Mouse (Mus musculus) monocyte, adult 5-6 weeks (primary cell): Measurements from ENCODE around the gene Dync2li1. TPM values are rescaled to one million over a fixed set of nuclear protein-coding genes. Genes with fewer than 3 reads are reported as not detected.

Experiments used
- ATAC-seq: fragments of 153-309, 156-312 bp; replicated peaks from 2 replicates; pipeline ENCODE4 v1.8.0; 2017; ENCODE audit warnings: mild to moderate bottlenecking; ENCODE audit not compliant: low TSS enrichment, insufficient number of reproducible peaks, severe bottlenecking, poor library complexity, low FRiP score
- total RNA-seq: library from RNA; stranded (forward); fragments of 200-1000, 200-491, 200-594 nt; gene quantifications from 3 replicates; pipeline ENCODE4 v1.2.3, GENCODE M21; 2017

Gene Dync2li1
- total RNA-seq = 1.3 TPM in 1 of 3 replicates, not detected in the others

DNA sequence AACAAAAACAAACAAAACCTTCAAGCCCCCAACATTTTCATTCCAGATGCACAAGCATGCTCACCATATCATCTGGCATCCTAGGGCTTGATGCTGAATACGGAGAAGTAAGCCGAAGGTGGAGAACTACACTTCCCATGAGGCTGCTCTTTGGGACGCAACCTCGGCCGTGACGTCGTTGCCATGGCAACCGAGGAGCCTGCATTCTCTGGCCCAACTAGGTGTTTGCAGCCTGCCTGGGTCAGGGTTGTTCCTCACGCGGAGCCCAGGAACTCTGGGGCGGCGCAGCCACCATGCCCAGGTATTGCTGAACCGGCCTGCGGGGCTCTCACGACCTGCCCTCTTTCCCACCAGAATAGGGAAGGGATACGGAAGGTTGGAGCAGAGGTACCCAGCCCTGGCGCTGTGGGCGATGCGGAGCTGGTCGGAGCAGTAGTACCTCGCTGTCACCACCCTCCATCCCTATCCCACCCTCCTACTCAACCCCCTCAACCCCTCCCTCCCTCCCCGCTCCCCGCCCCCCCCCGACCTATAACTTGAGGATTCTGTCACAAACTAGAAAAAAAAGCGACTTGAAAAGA is at the start of gene Dync2li1:
TSS of gene Dync2li1 (plus strand) at position 221 of the 581 bp plus-strand sequence.
- ATAC-seq = peak; percentile 98

DNA sequence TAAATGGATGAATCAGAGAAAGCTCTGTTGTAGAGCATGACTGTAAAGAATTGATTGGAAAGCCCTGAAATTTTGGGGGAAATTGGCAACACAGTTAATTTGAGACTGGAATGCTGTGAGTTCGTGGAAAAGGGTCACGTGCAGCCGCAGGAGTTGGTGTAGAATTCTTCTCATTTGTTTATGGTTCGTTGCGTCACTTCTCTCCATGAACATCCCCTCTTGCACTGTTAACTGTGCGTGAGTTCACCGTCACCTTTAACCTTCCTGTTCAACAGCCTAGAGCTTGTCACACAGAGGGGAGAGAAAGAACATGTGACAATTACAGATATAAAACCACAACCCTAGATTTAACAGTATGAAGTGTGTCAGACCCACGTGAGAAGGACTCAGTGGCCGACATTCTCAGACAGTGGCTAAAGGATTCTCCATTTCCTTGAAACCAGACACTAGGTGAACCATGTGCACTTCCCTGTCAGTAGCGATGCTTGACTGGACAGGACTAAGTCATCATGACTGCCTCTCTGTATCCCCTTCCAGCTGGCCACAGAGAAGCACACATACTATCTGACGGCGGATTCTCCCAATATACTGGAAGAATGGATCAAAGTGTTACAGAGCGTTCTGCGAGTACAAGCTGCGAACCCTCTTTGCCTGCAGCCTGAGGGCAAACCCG is 49.5 kb upstream of the Dync2li1 start:
- ATAC-seq = no peak

DNA sequence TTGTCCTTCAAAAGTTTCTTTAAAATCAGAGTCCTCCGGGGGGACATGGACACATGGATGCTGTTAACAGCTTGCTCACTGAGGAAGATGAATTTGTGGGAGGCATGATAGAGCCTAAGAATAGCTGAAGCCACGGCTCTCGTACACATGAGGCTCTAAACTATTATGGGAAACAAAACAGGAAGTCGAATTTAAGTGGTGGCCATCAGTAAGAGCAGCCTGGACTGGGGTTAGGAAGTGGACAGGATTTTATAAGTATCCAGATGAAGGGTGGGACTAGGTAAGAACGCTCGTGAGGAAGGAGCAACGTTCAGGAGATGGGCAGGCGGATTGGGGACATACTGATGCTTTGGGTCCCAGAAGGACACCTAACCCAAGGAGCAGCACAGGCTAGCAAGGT is 47.0 kb upstream of the Dync2li1 start:
- no peak for ATAC-seq

DNA sequence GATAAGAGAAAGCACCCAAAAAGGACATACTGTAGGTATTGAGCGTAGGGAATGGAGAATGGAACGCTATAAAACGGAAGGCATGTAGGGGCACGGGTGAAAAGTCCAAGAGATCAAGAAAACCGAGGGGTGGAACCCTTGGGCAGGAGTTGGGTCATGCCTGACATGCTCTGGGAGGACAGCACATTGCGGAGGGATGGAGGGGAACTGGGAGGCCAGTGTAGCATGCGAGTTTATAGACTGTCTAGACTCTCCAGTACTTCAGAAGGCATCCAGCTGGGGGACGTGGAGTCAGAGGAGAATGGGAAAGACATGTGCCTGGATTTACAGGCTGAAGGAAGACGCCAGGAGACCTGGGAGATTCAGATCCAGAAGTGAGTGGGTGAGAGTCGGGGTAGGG is 46.5 kb upstream of the Dync2li1 start:
- ATAC-seq = no peak

DNA sequence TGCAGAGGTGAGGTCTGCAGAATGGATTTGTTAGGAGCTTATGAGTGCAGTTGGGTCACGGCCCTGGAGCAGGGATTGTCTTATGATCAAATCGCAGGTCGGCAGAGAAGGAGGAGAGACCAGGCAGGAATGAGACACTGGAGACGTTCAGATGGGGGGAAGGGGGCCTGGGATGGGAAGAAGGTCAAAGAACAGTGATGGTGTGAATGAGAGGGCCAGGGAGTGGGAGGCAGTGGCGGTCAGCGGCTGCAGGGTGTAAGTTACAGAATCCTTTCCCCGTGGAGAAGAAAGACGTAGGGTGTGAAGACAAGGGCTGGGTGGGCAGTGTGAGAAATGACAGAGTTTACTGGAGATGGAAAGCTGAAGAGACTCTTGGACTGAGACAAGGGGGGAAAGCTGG is 45.5 kb upstream of the Dync2li1 start:
- no peak for ATAC-seq

DNA sequence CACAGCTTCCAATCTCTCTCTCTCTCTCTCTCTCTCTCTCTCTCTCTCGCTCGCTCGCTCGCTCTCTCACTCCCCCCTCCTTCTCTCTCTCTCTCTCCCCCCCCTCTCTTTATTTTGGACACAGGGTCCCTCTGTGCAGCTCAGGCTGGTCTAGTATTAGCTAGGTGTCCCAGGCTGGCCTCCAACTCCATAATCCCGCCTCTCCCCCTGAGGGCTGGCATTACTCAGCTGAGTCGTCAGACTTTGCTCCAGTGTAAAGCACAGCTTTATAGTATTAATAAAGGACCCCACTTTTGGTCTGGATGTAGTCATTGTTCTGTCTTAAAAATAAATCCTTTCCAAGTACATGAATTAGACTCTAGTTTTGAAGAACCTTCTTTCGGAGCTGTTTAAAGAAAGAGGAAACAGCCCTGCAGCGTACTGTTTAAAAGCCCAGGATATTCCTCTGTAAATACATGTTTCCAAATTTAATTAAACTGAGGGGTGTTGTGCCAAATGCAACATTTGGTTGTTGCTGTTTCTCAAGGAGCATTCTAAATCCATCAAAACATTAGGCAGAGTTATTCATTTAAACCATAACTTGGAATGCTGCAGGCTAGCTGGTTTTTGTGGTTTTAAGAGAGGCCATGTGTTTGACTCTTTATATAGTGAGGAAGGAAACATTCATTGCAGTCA is 44.4 kb upstream of the Dync2li1 start:
- no peak for ATAC-seq

DNA sequence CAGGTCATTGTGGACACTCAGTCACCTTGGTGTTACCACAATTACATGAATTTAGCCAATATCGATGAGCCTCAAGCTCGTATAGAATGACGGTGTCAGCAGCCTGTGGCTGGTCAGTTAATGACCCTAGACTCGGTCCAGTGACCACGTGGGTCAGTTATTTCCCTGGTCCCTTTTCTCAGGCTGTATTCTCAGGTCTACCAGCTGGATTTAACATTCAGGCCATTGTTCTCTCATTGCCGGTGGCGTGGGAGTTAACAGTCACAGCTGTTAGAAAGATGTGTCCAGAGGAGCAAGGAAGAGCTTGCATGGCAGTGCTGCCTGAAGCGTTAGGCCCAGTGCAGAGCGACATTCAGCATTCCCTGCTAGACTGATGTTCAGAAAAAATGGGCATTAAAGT is 42.2 kb upstream of the Dync2li1 start:
- no peak for ATAC-seq

DNA sequence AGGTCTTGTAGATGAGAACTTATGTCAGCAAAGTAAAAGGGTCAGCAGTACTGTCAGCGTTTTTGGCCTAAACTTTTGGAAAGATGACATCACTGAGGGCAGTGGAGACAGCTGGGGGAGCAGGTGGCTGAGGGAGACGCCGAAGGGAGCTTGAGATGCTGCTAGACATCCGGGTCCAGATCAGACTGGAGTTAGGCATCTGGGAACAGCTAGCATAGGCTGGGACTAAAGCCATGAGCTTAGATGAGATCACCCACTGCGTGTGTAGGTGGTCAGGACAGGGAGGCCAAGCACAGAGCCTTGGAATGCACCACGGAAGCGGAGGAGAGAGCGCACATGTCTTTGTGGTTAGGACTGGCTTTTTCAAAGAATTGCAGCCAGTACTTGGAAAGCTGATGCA is 41.2 kb upstream of the Dync2li1 start:
- ATAC-seq = no peak

DNA sequence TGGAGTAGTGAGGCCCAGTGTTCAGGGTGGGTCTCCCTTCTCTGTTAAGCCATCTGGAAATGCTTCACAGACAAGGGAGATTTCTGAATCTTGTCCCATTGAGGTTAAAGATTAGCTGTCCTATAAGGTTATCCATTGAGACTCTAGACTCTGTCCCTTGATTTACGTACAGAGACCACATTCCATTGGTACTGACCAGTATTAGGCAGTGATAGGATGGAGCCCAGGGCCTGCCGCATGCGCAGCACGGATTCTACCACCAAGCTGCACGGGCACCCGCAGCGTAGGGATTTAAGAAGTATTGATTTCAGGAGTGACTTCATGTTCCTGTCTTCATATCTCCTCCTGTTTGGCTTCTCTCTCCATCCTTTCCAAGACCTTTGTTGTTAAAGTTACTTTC is 36.2 kb upstream of the Dync2li1 start:
- no peak for ATAC-seq

DNA sequence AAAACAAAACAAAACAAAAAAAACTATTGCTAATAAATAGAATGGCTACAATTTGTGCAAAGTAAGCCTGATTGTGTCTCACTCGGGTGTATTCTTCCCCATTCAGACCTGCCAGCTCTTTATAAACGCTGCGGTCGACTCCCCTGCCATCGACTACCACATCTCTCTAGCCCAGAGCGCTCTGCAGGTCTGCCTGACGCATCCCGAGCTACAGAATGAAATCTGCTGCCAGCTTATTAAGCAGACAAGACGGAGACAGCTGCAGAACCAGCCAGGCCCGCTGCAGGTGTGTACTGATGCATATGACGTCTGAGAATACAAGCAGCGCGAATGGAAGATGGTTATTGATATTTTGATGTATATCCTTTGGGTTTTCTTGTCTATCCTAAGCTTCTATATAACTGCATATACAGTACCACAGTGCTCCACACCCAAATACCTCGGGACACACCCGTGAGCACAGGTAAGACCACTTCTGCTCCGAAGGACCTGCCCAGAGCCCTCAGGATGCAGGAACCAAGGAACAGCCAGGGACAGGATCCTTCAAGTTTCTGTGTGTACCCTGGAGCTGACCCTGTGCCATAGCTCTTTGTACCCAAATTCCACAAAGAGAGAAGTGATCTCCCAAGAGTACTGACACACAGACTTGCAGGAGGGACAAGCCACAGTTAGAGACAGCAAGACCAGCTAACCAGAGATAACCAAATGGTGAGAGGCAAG is 34.7 kb upstream of the Dync2li1 start:
- no peak for ATAC-seq

DNA sequence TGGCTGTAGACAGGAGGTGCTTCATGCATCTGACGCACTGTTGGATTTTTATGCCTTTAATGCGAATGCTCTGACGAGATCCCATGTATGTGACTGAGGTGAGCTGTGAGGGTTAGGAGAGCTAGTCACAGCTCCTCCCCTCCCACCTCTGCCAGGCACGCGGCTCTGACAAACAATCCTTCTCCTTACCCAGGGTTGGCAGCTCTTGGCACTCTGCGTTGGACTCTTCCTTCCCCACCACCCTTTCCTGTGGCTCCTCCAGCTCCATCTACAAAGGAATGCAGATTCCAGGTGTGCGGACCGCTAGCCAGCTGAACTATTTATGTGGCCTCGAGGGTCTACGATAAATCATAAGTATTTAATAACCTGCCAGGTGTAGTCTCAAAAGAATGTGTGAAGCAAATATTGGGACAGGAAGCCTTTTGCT is 30.3 kb upstream of the Dync2li1 start:
- no peak for ATAC-seq

DNA sequence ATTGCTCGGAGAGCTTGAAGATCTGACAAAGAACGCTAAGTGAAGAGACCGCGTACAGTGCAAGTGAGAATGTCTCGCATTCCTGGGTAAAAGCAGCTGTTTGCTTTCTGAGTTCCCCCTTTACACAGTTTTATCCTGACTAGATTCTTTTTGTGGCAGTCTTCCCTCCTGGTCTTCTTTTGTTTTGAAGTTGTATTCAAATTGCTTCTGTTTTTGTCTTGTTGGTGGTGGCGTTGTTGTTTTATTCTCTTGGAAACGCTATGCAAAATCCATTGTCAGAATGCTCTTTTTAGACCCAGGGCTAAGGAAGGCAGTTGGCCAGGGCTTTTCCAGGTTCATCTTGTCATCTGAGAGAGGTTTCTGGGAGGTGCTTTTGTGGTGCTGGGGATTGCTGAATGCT is 29.8 kb upstream of the Dync2li1 start:
- no peak for ATAC-seq

DNA sequence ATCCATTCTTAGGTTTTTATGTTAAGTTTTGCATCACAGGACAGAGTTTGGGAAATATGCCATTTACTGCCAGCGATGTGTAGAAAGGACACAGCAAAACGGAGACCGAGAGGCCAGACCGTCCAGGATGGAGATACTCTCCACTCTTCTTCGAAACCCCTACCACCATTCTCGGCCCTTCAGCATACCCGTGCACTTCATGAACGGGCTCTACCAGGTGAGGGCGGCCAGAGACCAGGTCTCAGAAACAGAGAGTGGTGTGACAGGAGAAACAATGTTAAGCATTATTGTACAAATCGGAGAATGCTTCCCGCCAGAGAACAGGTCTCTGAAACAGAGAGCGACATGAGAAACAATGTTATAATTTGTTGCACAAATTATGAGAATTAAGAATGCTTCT is 28.4 kb upstream of the Dync2li1 start:
- no peak for ATAC-seq

DNA sequence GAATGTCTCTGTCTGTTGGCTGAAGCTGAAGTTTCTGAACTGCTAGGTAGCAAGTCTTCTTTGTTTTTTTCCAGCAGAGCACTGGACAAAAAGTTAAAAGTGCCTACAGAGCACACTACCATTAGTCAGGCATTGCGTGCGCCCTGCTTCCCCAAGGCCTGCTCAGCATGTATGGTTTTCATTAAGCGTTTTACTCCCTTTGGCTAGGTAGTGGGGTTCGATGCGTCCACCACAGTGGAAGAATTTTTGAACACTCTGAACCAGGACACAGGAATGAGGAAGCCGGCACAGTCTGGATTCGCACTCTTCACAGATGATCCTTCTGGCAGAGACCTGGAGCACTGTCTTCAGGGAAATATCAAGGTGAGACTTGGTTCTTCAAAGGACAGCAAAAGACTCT is 27.4 kb upstream of the Dync2li1 start:
- ATAC-seq = no peak

DNA sequence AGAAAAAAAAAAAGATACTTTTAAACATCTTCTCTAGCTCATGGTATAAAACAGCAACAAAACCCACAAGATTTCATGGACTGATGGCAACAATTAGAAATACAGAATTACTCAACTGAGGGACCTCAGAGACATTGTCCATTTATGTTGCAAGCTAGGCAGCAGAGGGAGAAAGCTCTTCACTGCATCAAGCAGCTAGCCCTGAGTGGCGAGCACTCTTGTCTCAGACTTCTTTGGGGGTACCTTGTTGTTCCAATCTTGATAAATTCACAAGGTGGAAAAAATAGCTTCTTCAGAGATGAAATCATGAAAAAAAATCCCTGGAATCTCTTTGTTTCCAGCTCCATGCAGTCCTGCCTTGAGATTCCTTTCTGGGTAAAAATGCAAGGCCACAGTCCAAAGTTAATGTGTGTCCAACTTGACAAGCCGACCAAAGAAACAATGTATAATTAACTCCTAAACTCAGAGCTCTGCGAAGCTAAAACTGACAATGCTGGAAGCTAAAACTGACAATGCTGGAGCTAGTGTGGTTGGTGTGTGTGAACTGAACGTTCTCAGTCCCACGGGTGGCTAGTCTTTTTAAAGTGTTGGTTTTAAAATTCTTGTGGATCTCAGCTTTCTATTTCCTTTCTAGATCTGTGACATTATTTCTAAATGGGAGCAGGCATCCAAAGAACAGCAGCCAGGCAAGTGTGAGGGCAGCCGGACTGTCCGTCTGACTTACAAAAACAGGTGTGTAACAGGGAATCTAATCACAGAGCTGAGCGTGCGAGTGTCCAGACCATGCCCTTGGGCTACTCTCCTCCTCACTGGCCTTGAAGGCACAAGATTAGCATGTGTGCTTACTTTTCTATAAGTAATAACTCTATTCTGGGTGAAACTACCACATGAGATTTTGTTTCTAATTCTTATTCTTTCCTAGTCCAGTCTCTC is 26.0 kb upstream of the Dync2li1 start:
- ATAC-seq = no peak

DNA sequence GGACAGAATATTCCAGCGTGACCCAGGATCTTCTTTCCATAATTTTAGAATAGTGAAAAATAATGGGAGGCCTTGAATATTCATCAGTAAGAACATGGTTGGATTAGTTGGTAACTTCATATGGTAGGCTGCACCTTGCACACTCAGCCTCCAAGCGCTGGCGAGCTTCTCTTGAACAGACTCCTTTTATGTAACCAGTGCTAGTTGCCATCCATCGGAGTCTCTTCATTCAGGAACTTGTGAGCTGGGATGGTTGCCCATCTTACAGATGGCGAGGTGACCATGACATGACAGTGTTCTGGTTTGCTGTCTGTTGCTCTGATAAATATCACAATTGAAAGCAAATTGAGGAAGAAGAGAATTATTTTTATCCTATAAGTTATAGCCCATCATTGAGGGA is 24.5 kb upstream of the Dync2li1 start:
- no peak for ATAC-seq

DNA sequence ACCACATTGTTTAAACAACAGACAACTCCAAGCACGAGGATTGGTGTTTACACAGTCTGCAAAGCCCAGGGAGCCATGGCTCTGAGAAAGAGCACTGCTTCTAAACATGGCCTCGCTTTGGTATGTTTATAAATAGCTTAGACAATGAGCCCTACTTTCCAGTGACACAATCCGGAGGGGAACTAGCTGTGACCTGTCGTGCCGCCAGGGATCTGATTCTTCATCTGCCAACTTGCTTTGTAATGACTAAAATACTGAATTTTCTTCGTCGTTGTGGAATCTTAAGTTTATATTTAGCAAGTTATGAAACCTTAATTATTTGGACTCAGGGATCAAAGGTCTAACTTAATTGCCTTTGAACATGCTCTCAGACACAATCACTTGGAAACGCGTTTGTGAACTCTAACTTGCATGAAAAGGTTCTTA is 23.1 kb upstream of the Dync2li1 start:
- ATAC-seq = no peak

DNA sequence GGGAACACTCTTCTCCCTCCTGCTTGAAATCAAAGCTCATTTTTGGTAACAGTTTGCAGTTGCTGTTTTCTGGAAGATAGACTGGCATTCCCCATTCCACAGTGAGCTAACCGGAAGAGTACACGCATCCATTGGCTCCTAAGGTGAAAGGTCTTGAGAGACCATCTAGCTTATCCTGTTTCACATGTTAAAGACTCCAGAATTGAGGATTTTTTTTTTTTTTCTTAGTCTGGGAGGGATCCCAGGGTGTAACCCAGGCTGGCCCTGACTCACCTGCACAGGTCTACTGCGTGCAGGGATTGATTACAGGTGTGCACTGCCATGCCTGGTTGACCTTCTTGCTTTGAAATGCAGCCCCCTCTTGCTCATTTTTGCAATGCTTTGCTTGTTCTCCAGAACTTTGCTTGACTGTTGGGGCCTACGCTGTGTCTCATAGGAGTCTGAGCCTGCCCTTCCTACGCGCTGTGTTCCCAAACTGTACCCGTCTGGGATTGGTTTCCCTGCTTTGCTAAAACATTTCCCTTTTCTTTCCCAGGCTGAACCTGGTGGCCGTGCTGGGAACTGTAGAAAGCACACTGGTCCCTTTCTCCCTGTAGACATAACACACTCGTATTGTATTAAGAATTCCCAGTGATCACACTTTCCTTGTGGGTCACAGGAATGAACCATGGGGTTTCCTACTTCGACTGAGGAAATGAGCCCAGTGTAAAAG is 22.4 kb upstream of the Dync2li1 start:
- ATAC-seq = no peak
